Mouse (Mus musculus) colon, adult 2 months (tissue): ENCODE results near the gene Htra3. TPM values are rescaled to one million over a fixed set of nuclear protein-coding genes. Genes with fewer than 3 reads are reported as not detected.

ENCODE experiments used
- polyA plus RNA-seq: library from polyadenylated mRNA; depleted of rRNA; stranded (reverse); fragments of >200 nt; gene quantifications from 2 replicates; pipeline ENCODE4 v1.2.3, GENCODE M21; 2012; rRNA removed

Gene Htra3
- 84.0 and 95.6 TPM in 2 replicates for polyA plus RNA-seq

DNA sequence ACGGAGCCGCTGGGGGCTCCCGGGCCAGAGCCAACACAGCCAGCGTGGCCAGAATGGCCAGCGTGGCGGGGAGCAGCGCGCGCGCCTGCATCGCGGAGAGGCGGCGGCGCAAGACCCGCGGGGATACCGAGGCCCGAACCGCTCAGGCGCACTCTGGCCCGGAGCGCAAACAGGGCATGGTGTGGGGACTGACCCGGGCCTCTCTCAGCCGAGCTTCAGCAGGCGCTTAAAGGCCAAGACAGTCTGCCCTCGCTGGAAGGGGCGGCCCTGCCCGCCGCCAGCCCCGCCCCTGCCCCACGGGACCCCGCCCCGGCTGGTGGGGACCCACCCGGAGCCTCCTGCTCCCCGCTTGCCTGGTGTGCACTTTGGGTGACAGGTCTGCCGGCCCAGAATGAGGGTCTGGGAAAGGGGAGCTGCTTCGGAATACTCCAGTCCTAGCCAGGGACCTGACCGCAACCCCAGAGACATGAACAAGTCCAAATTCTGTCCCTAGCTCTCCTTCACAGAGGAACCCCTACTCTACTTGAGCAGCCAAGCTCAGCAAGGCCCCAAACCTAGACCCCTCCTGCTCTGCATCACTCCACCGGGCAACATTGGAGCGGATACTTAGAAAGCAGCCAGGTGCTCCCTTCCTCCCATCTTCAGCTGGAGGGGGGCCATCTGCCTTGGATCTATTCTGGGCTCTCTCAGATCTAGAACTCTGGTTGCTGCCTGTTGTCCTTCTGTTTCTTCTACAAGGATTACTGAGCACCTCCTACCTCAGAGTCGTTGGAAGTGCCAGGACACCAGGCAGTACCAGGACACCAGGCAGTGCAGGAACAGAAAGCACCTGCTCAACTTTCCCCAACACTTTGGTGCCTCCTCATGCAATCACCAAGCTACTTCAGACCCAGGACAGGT, at the start of gene Htra3:
Gene Htra3, minus strand, starts transcription at position 527 of the 900 bp plus-strand sequence.

Other genes with a start within 250 kb of the Htra3 start
- 1.4 and 1.6 TPM in 2 replicates for gene Cpz, start 154.1 kb downstream of the Htra3 start, polyA plus RNA-seq
- 4.7 and 5.3 TPM in 2 replicates for gene Trmt44, start 104.7 kb downstream of the Htra3 start, polyA plus RNA-seq
- gene Acox3, start 96.7 kb downstream of the Htra3 start, polyA plus RNA-seq: 40.7 and 45.4 TPM in 2 replicates
- 19.8 and 20.1 TPM in 2 replicates for gene Sh3tc1, start 60.2 kb upstream of the Htra3 start, polyA plus RNA-seq
- gene Ablim2, start 78.1 kb upstream of the Htra3 start, polyA plus RNA-seq: 21.5 and 23.1 TPM in 2 replicates
- gene Afap1, start 213.5 kb upstream of the Htra3 start, polyA plus RNA-seq: 11.6 and 12.6 TPM in 2 replicates